Mouse (Mus musculus) adrenal gland, adult 8-10 months (tissue): Measurements from ENCODE around the gene Gm9040. TPM values are rescaled to one million over a fixed set of nuclear protein-coding genes. Genes with fewer than 3 reads are reported as not detected.
"Not testable (repeated sequence)": the region's sequence is repeated elsewhere in the genome, so short reads cannot be mapped to it uniquely, and the experiment has no call there.

Source experiments
- DNase-seq: peaks from one replicate; pipeline ENCODE4 v3.0.0; 2022
- total RNA-seq, 4 experiments: library from RNA; stranded (reverse); gene quantifications; 2 replicates each; pipeline ENCODE4 v1.2.4; 2022

The Gm9040 gene
- not detected for total RNA-seq

- DNase-seq, result not testable (repeated sequence)
These were observed at the start of gene Gm9040 for GRCm38 (mm10) chr10:118326869-118327268. Gm9040 (minus strand) TSS chr10:118326969.

- peak; percentile 69 for DNase-seq
These were observed 43.7 kb upstream of the Gm9040 start for GRCm38 (mm10) chr10:118370443-118370842.

GRCm38 (mm10) chr10:118369518-118369917 lies 42.7 kb upstream of the Gm9040 start:
- no peak for DNase-seq

- DNase-seq, result not testable (repeated sequence)
These were observed 27.2 kb upstream of the Gm9040 start, which contains the start of gene Gm9049 for GRCm38 (mm10) chr10:118354005-118354404. Gm9049 (minus strand) TSS chr10:118354105.

GRCm38 (mm10) chr10:118348579-118348978 lies 21.8 kb upstream of the Gm9040 start, which contains the start of gene Gm9048:
Gm9048 (minus strand) TSS chr10:118348679.
- DNase-seq, result not testable (repeated sequence)

- DNase-seq, result not testable (repeated sequence)
These were observed 16.4 kb upstream of the Gm9040 start, which contains the start of gene Gm9046 for GRCm38 (mm10) chr10:118343155-118343554. Gm9046 (minus strand) TSS chr10:118343255.

GRCm38 (mm10) chr10:118337731-118338130 lies 11.0 kb upstream of the Gm9040 start, which contains the start of gene Gm9045:
Gm9045 (minus strand) TSS chr10:118337831.
- not testable (repeated sequence) for DNase-seq

- not testable (repeated sequence) for DNase-seq
These were observed 5.5 kb upstream of the Gm9040 start, which contains the start of gene Gm9044 for GRCm38 (mm10) chr10:118332308-118332707. Gm9044 (minus strand) TSS chr10:118332408.

GRCm38 (mm10) chr10:118319024-118319423 lies 7.7 kb downstream of the Gm9040 start:
- DNase-seq, result no peak

GRCm38 (mm10) chr10:118302133-118302532 lies 24.6 kb downstream of the Gm9040 start:
- not testable (repeated sequence) for DNase-seq

GRCm38 (mm10) chr10:118294938-118295337 lies 31.8 kb downstream of the Gm9040 start, which contains the start of gene Iltifb:
Iltifb (minus strand) TSS chr10:118295038.
- no peak for DNase-seq

- DNase-seq, result not testable (repeated sequence)
These were observed 43.8 kb downstream of the Gm9040 start for GRCm38 (mm10) chr10:118283016-118283415.

GRCm38 (mm10) chr10:118282565-118282964 lies 44.2 kb downstream of the Gm9040 start:
- not testable (repeated sequence) for DNase-seq

- DNase-seq, result not testable (repeated sequence)
These were observed 48.7 kb downstream of the Gm9040 start for GRCm38 (mm10) chr10:118278069-118278468.

Other genes starting within 250 kb of the Gm9040 start
- 10 to 100 TPM; 11.6 to 15.6 (median 14.0) TPM for gene Mdm1, start 185.2 kb downstream of the Gm9040 start, total RNA-seq
- not detected for gene Il22, start 122.0 kb downstream of the Gm9040 start, total RNA-seq
- under 1 TPM; 0.42 to 0.65 (median 0.46) TPM for gene Gm32717, start 86.2 kb downstream of the Gm9040 start, total RNA-seq
- under 1 TPM; 0.42 to 0.65 (median 0.46) TPM for gene Gm32802, start 68.3 kb downstream of the Gm9040 start, total RNA-seq
- not detected for gene Iltifb, start 31.9 kb downstream of the Gm9040 start, total RNA-seq
- gene Gm9044, start 5.4 kb upstream of the Gm9040 start, total RNA-seq, result not detected
- gene Gm9045, start 10.9 kb upstream of the Gm9040 start, total RNA-seq, result under 1 TPM in 1 of 4 experiments, not detected in 3; 0.15 TPM
- not detected for gene Gm9046, start 16.3 kb upstream of the Gm9040 start, total RNA-seq
- gene Gm9048, start 21.7 kb upstream of the Gm9040 start, total RNA-seq, result not detected
- gene Gm9049, start 27.1 kb upstream of the Gm9040 start, total RNA-seq, result under 1 TPM in 1 of 4 experiments, not detected in 3; 0.15 TPM
- under 1 TPM in 1 of 4 experiments, not detected in 3; 0.80 TPM for gene Ifng, start 114.1 kb upstream of the Gm9040 start, total RNA-seq